Mouse (Mus musculus): ENCODE data around the gene Afg1l.
A peak's percentile ranks its signal among the peaks of the same experiment; 100 is the strongest.

Gene Afg1l

GRCm38 (mm10) chr10:42477550-42478340 is 620 bp downstream of the Afg1l start:
- no peak for DNase-seq (ENCODE audit: low read depth, low spot score)

DNA sequence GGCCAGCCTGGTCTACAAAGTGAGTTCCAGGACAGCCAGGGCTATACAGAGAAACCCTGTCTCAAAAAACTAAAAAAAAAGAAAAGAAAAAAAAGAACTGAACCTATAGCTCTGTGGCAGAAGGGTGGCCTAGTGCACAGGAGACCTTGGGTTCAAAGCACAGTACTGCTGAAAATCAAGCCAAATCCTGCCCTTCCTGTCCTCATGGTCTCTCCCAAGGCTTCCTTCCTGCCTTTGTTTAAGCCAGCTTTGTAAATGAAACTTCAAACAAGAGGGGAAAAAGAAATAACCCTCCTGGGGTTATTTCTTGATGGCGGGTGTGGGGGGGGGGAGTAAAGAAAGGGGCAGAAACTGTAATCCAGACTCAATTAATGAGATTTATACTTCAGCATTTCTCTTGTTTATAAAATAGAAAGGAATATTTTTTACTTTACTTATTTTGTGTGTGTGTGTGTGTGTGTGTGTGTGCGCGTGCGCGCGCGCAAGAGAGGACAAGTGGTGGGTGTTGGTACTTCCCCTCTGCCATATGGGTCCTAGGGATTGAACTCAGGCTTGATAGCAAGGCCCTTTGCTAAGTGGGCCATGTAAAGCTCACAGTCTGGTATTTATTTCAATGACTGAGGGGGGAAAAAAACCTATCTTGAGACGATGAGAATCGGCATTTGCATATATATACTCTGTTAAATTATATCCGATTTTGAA is 1.4 kb downstream of the Afg1l start:
- no peak for DNase-seq (ENCODE audit: low read depth, low spot score)

GRCm38 (mm10) chr10:42474946-42475514 is 3.3 kb downstream of the Afg1l start:
- no peak for DNase-seq (ENCODE audit: low read depth, low spot score)

DNA sequence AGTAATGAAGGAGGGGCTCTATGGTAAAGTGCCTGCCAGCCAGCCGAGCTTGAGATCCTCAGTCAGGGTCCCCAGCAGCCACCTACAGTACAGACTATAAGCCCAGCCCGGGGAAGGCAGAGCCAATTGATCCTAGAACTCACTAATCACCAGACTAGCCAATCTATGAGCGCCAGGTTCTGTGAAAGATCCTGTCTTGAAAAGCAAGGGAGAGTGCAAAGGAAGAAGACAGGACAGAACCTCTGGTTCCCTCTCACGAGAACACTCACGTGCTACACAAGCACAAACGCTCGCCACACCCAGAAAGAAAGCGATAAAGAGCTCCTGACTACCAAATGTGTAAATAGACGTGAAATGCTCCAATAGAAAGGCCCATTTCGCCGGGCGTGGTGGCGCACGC is 13.6 kb downstream of the Afg1l start:
- DNase-seq (ENCODE audit: low read depth, low spot score), result no peak

GRCm38 (mm10) chr10:42464224-42464623 is 14.1 kb downstream of the Afg1l start:
- DNase-seq (ENCODE audit: low read depth, low spot score), result no peak

- DNase-seq (ENCODE audit: low read depth, low spot score), result no peak
Observed at GRCm38 (mm10) chr10:42457557-42458191, 20.7 kb downstream of the Afg1l start.

DNA sequence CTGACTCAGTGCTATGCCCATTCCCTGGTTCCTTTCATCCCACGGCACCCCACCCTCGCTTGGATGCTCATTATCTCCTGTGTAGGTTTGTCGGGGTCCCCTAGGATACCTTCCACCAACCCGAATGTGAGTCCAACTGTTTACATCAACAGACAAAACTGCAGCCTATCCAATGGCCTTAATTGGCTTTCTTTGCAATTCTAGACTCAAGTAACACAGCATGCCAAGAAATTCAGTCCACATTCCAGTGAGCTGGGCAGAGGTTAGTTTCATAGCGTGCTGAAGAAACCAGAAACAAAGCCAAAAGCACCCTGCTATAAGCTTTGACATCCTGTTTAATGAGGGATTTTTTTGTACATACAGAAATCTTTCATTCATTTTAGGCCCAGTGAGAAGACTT is 22.4 kb downstream of the Afg1l start:
- no peak for DNase-seq (ENCODE audit: low read depth, low spot score)

DNA sequence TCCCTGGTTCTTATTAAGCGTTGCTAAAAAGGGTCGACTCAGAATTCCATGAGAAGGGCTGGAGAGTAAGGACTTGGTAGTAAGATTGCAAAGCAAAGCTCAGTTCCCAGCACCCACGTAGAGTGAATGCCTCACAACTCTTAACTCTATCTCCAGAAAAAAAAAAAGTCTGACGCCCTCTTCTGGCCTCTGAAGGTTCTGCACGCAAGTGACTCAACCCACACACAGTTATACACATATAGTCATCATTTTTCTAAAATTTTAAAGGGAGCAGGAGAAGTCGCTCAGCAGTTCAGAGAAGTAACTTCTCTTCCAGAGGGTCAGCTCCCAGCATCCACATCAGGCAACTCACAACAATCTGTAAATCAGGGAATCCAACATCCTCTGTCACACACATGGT is 23.7 kb downstream of the Afg1l start:
- no peak for DNase-seq (ENCODE audit: low read depth, low spot score)

- DNase-seq (ENCODE audit: low read depth, low spot score), result no peak
Observed at GRCm38 (mm10) chr10:42454266-42454665, 24.1 kb downstream of the Afg1l start.

DNA sequence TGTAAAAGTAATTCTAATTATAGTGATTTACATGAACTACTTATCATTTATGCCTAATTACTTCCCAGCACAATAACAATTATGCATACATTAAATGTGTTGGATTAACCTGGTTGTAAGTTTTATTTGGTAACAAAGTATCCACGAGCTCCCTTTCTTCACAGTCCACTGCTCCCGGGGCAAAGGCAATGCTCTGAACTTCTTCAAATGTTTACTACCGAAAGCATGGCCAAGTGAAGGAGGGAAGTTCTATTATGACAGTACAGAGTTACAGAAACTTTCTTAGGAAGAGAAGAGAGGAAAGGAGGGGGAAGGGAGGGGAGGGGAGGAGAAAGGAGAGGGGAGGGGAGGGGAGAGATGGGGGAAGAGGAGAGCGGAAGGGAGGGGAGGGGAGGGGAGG is 28.7 kb downstream of the Afg1l start:
- peak; percentile 15 for DNase-seq (ENCODE audit: low read depth, low spot score)

GRCm38 (mm10) chr10:42448371-42448770 is 30.0 kb downstream of the Afg1l start:
- no peak for DNase-seq (ENCODE audit: low read depth, low spot score)

DNA sequence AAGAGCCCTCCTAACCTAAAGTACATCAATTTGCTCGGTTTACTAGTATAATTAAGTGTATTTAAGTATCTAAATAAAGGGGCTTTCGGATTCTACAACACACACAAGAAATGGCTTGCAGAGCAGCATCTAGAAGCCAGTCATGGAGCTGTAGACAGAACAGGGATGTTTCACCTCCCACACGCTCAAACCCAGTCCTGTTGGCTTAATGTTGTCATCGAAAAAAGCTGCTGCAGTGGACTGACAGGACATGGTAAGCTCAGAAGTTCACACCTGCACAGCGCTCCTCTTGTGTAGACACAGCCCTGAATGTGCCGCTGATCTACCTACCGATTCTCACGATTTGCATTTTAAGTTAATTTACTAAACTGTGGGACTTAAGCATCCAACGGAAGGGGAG is 32.2 kb downstream of the Afg1l start:
- DNase-seq (ENCODE audit: low read depth, low spot score), result no peak

- peak; percentile 84 for DNase-seq (ENCODE audit: low read depth, low spot score)
Observed at GRCm38 (mm10) chr10:42436842-42437805, 41.2 kb downstream of the Afg1l start.

DNA sequence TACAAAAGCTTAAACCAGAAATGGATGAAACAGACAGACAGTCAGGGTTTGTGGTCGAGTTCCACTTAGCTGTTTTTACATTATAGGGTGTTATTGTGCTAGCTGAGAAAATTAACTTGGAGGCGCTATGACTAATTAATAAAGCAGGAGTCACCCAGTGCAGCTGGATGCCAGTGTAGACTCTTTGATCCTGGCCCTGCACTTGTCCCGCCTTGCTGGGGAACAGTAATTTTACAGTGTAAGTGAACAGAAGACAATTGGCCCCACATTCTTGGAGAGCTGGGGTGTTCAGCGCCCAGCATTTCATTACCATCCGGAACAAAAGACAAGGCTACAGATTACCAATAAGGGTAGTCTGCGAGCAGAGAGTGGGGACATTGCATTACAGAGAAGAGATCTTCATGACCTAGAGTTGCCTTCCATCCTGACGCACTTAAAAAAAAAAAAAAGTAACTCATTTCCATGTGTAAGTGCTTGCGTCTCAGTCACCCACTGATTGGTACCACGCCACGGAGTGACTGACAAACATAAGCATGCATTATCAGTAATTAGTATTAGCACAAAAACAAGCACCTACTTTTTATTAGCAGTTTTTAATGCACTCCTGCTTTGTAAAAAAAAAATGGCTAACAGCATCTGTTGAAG is 60.7 kb downstream of the Afg1l start:
- no peak for DNase-seq (ENCODE audit: low read depth, low spot score)

DNA sequence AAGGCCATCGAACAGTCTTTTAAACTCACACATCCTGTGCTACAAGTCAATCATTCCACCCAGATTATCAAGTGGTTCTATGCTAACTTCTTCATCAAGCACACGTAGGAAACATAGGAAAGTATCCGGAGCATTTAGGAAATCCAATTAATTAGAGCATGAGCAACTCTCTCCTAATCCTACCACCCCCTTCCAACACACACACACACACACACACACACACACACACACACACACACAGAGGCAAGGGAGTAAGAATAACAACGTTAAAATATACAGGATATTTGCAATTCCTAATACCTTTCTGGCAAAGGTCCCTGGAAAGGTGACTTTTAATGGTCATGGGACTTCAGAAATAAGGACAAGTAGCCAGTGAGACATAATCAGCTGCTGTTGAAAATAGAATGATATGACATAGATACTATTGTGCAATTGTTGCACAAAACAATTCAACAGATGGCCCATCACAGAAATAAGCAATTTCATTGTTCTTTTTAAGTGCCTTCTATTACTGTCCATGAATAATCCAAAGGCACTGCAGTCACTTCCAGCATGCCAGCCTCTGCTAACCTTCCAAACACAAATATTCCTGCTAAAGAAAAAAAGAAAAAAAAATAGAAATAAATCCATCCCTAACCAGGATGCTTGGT is 62.4 kb downstream of the Afg1l start:
- no peak for DNase-seq (ENCODE audit: low read depth, low spot score)

DNA sequence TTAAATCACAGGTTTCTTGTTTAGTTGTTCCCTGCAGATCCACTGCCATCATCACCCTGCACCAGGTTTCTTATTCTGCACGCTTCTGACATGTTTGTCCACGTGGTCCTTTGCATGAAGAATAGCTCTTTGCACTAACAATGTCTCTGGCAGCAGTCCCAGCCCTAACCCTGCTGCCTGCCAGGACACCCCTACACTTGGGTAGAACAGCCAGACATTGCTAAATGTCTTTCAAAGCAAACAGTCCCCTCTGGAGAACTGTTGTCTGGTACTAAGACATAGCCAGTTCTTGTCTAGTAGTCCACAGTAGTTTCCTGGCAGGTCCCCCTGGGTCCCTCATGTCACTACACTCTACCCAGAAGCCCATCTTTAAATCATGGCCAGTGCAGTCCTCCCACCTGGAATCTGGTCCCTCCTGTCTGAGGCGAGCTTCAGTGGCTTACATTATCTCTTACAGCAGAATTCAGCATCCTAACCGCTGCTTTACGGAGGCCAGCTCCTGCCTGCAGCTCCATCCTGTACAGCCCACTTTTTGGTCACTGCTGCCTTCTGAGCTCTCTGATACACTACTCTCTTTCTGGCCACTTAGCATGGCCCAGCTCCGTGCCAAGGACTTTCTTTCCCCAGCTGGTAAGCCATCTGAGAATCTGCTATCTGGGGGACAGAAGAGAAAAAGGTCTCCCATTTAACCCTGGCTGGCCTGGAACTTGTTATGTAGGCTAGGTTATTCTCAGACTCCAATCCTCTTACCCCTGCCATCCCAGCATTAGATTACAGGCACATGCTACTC is 67.4 kb downstream of the Afg1l start:
- DNase-seq (ENCODE audit: low read depth, low spot score), result no peak

DNA sequence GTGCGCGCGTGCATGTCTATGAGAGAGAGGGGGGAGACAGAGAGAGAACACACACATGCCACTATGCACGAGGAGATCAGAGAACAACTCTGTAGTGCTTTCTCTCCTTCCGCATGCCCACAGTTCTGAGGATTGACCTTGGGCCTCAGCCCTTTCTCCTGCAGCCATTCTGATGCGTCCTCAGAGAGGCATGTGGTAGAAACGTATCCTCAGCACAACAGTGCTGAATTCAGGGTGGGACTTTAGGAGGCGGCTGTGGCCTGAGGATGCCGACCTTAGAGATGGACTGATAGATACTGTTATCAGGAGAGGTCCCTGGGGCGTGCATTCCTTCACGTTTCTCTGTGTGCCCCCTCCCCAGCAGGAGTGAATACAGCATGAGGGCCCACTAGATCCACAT is 87.9 kb downstream of the Afg1l start:
- no peak for DNase-seq (ENCODE audit: low read depth, low spot score)

GRCm38 (mm10) chr10:42388181-42388580 is 90.2 kb downstream of the Afg1l start:
- no peak for DNase-seq (ENCODE audit: low read depth, low spot score)

- DNase-seq (ENCODE audit: low read depth, low spot score), result no peak
Observed at GRCm38 (mm10) chr10:42384946-42385644, 93.3 kb downstream of the Afg1l start.
